Mouse (Mus musculus): ENCODE results near the gene Tex50. TPM values are rescaled to one million over a fixed set of nuclear protein-coding genes. Genes with fewer than 3 reads are reported as not detected.
"Not testable (repeated sequence)": the region's sequence is repeated elsewhere in the genome, so short reads cannot be mapped to it uniquely, and the experiment has no call there.

Gene Tex50
- not detected in 2 replicates for polyA plus RNA-seq (2014; fragmentation: Nextera tagmentation; extraction: Ambion mirVana)

- 91% methylated on average over 3 of the region's 3 CpGs for whole genome bisulfite sequencing
- ATAC-seq (ENCODE audit: low FRiP score), result no peak
Measured at GRCm38 (mm10) chr1:161159214-161159613, at the start of gene Tex50. Gene Tex50, minus strand, starts transcription at chr1:161159314.

DNA sequence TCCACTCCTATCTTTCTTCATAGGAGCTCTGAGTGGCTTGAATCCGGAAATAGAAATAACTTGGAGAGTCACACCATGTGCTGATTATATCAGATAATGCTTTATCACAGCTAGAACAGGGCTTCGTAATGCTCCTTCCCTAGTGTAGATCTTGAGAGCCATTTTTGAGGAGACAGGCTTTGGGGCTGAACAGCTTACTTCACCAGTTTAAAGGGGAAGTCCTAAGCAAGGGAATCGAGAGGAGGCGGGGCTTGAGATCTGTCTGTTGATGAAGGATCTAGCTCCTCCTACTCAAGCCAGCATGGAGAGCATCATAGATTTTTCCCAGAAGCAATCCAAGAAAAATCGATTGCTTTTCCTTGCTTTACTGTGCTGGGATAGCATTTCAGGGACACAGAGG is 40.7 kb upstream of the Tex50 start:
- Histone ChIP-seq H3K27ac (ENCODE audit: low read depth, low read length) (no peak overlapping the region), H3K27me3 (ENCODE audit: control insufficient read depth, insufficient read depth, low read length) (no peaks in the 10 kb centered on the region), H3K36me3 (ENCODE audit: control insufficient read depth, insufficient read depth, low read length) (no peaks in the 10 kb centered on the region), H3K4me3 (ENCODE audit: low read depth, low read length) (no peak overlapping the region), H3K4me2 (replicated peaks; ENCODE audit: low read depth, low read length) (no peak overlapping the region), H3K4me1 (replicated peaks; ENCODE audit: control insufficient read depth, insufficient read depth, low read length) (no peaks in the 10 kb centered on the region), H3K9me3 (ENCODE audit: control insufficient read depth, low read length) (no peaks in the 10 kb centered on the region), H3K9ac (ENCODE audit: low read depth, low read length) (no peak overlapping the region)
- WGBS, result 84% methylated on average over 5 of the region's 5 CpGs
- DNase-seq (ENCODE audit: low spot score) (no peak), ATAC-seq (ENCODE audit: low FRiP score) (no peak)

More at GRCm38 (mm10) chr1:161159214-161159613, at the start of gene Tex50:
- Histone ChIP-seq H3K27ac (ENCODE audit: low read depth, low read length) (no peak within 1 kb of the TSS), H3K36me3 (ENCODE audit: control insufficient read depth, insufficient read depth, low read length) (no peaks in the 10 kb centered on the region), H3K4me1 (replicated peaks; ENCODE audit: control insufficient read depth, insufficient read depth, low read length) (no peaks in the 10 kb centered on the region), H3K4me3 (ENCODE audit: low read depth, low read length) (no peak within 1 kb of the TSS), H3K27me3 (ENCODE audit: control insufficient read depth, insufficient read depth, low read length) (no peaks in the 10 kb centered on the region), H3K9ac (ENCODE audit: low read depth, low read length) (no peak within 1 kb of the TSS), H3K9me3 (ENCODE audit: control insufficient read depth, low read length) (no peaks in the 10 kb centered on the region), H3K4me2 (replicated peaks; ENCODE audit: low read depth, low read length) (no peak within 1 kb of the TSS)
- DNase-seq (ENCODE audit: low spot score), result no peak

DNA sequence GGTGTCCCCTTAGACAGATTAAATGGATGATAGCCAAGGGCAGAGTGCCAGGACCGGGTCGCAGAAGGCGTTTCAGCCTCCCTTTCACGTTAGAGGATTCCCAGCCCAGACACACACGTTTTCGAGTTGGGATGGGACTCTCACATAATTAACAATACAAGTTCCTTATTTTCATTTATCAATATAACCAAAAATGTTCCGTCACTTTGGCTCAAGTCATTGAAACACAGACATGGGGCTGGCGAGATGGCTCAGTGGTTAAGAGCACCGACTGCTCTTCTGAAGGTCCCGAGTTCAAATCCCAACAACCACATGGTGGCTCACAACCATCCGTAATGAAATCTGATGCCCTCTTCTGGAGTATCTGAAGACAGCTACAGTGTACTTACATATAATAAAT is 37.2 kb upstream of the Tex50 start:
- not testable (repeated sequence) for ATAC-seq (ENCODE audit: low FRiP score); H3K9me3 ChIP-seq (ENCODE audit: control insufficient read depth, low read length); H3K36me3 ChIP-seq (ENCODE audit: control insufficient read depth, insufficient read depth, low read length); H3K4me1 ChIP-seq (replicated peaks; ENCODE audit: control insufficient read depth, insufficient read depth, low read length); H3K4me3 ChIP-seq (ENCODE audit: low read depth, low read length); H3K9ac ChIP-seq (ENCODE audit: low read depth, low read length); H3K27ac ChIP-seq (ENCODE audit: low read depth, low read length); H3K27me3 ChIP-seq (ENCODE audit: control insufficient read depth, insufficient read depth, low read length); DNase-seq (ENCODE audit: low spot score)
- peak overlapping the region; percentile 51; the same call in 1 of the 2 replicates for H3K4me2 ChIP-seq (replicated peaks; ENCODE audit: low read depth, low read length)
- 55% methylated on average over 11 of the region's 11 CpGs for WGBS

- peak overlapping the region; percentile 51 for H3K4me2 ChIP-seq (replicated peaks; ENCODE audit: low read depth, low read length)
- H3K27me3 ChIP-seq (ENCODE audit: control insufficient read depth, insufficient read depth, low read length), result no peaks in the 10 kb centered on the region
- ATAC-seq (ENCODE audit: low FRiP score) (peak; percentile 99), DNase-seq (ENCODE audit: low spot score) (peak; percentile 89)
- 0% methylated on average over 16 of the region's 16 CpGs for WGBS
- peak overlapping the region; percentile 46 for H3K4me3 ChIP-seq (ENCODE audit: low read depth, low read length)
- H3K27ac ChIP-seq (ENCODE audit: low read depth, low read length), result peak overlapping the region; percentile 4; the same call in 1 of the 2 replicates
- H3K9ac ChIP-seq (ENCODE audit: low read depth, low read length), result peak overlapping the region; percentile 15; the same call in 1 of the 2 replicates
- H3K4me1 ChIP-seq (replicated peaks; ENCODE audit: control insufficient read depth, insufficient read depth, low read length), result no peaks in the 10 kb centered on the region
- no peaks in the 10 kb centered on the region for H3K9me3 ChIP-seq (ENCODE audit: control insufficient read depth, low read length)
- H3K36me3 ChIP-seq (ENCODE audit: control insufficient read depth, insufficient read depth, low read length), result no peaks in the 10 kb centered on the region
Measured at GRCm38 (mm10) chr1:161195541-161196351, 36.6 kb upstream of the Tex50 start.

DNA sequence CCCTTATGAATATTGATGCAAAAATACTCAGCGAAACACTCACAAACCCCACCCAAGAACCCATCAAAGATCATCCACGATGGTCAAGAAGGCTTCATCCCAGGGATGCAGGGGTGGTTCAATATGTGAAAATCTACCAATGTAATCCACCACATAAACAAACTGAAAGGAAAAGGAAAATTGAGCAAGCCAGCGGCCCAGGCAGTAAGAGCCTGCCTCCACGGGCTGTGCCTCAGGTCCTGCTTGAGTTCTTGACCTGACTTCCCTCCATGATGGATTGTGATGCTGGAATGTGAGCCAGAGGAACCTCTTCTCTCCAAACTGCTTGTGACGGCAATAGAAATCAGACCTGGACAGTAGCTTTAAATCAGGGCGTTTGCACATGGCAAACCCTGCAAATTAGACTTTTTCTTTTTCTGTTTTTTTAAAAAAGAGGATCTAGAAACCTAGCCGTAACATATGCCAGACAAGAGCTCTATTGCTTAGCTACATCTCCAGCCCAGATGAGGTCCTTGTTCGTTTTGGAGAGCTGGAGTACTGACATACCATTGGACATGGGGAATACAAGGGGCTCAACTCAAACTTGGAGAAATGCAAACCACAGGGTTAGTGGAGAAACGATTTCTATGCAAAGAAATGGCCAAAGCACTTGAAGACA is 31.3 kb upstream of the Tex50 start:
- ATAC-seq (ENCODE audit: low FRiP score) (no peak), DNase-seq (ENCODE audit: low spot score) (no peak)
- Histone ChIP-seq H3K9me3 (ENCODE audit: control insufficient read depth, low read length) (no peaks in the 10 kb centered on the region), H3K9ac (ENCODE audit: low read depth, low read length) (no peak overlapping the region), H3K27me3 (ENCODE audit: control insufficient read depth, insufficient read depth, low read length) (no peaks in the 10 kb centered on the region), H3K27ac (ENCODE audit: low read depth, low read length) (no peak overlapping the region), H3K4me2 (replicated peaks; ENCODE audit: low read depth, low read length) (no peak overlapping the region), H3K36me3 (ENCODE audit: control insufficient read depth, insufficient read depth, low read length) (no peaks in the 10 kb centered on the region), H3K4me1 (replicated peaks; ENCODE audit: control insufficient read depth, insufficient read depth, low read length) (no peaks in the 10 kb centered on the region), H3K4me3 (ENCODE audit: low read depth, low read length) (no peak overlapping the region)
- WGBS, result 81% methylated on average over 9 of the region's 9 CpGs

GRCm38 (mm10) chr1:161185431-161185830 is 26.3 kb upstream of the Tex50 start:
- Histone ChIP-seq H3K27ac (ENCODE audit: low read depth, low read length) (no peak overlapping the region), H3K27me3 (ENCODE audit: control insufficient read depth, insufficient read depth, low read length) (no peaks in the 10 kb centered on the region), H3K4me1 (replicated peaks; ENCODE audit: control insufficient read depth, insufficient read depth, low read length) (no peaks in the 10 kb centered on the region), H3K36me3 (ENCODE audit: control insufficient read depth, insufficient read depth, low read length) (no peaks in the 10 kb centered on the region), H3K9me3 (ENCODE audit: control insufficient read depth, low read length) (no peaks in the 10 kb centered on the region), H3K4me2 (replicated peaks; ENCODE audit: low read depth, low read length) (no peak overlapping the region), H3K4me3 (ENCODE audit: low read depth, low read length) (no peak overlapping the region), H3K9ac (ENCODE audit: low read depth, low read length) (no peak overlapping the region)
- DNase-seq (ENCODE audit: low spot score) (no peak), ATAC-seq (ENCODE audit: low FRiP score) (no peak)
- 80% methylated on average over 3 of the region's 3 CpGs for WGBS

GRCm38 (mm10) chr1:161183677-161184076 is 24.6 kb upstream of the Tex50 start:
- ATAC-seq (ENCODE audit: low FRiP score) (no peak), DNase-seq (ENCODE audit: low spot score) (peak; percentile 10)
- Histone ChIP-seq H3K4me2 (replicated peaks; ENCODE audit: low read depth, low read length) (no peak overlapping the region), H3K9ac (ENCODE audit: low read depth, low read length) (no peak overlapping the region), H3K4me3 (ENCODE audit: low read depth, low read length) (no peak overlapping the region), H3K4me1 (replicated peaks; ENCODE audit: control insufficient read depth, insufficient read depth, low read length) (no peaks in the 10 kb centered on the region), H3K36me3 (ENCODE audit: control insufficient read depth, insufficient read depth, low read length) (no peaks in the 10 kb centered on the region), H3K9me3 (ENCODE audit: control insufficient read depth, low read length) (no peaks in the 10 kb centered on the region), H3K27ac (ENCODE audit: low read depth, low read length) (no peak overlapping the region), H3K27me3 (ENCODE audit: control insufficient read depth, insufficient read depth, low read length) (no peaks in the 10 kb centered on the region)
- 62% methylated on average over 9 of the region's 9 CpGs for WGBS

DNA sequence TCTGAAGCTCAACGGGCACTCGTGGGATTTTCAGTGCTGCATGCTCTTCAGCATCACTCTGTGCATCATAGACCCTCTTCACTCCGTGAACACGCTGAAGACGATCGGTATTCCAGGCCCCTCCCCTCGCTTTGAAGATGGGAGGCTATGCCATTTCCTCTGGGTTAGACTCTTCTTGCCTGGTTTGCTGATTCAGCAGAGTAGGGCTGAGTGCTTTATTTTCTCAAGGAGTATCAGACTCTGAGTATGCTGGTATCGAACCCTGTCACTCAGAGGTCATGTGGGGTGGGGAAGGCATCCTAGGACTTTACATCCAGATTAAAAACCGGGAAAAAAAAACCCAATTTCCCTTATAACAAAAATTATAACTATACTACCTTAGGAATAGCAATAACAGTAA is 23.3 kb upstream of the Tex50 start:
- Histone ChIP-seq H3K36me3 (ENCODE audit: control insufficient read depth, insufficient read depth, low read length) (no peaks in the 10 kb centered on the region), H3K27ac (ENCODE audit: low read depth, low read length) (no peak overlapping the region), H3K4me2 (replicated peaks; ENCODE audit: low read depth, low read length) (no peak overlapping the region), H3K4me1 (replicated peaks; ENCODE audit: control insufficient read depth, insufficient read depth, low read length) (no peaks in the 10 kb centered on the region), H3K9me3 (ENCODE audit: control insufficient read depth, low read length) (no peaks in the 10 kb centered on the region), H3K4me3 (ENCODE audit: low read depth, low read length) (no peak overlapping the region), H3K9ac (ENCODE audit: low read depth, low read length) (no peak overlapping the region), H3K27me3 (ENCODE audit: control insufficient read depth, insufficient read depth, low read length) (no peaks in the 10 kb centered on the region)
- no peak for DNase-seq (ENCODE audit: low spot score)
- no peak for ATAC-seq (ENCODE audit: low FRiP score)
- 88% methylated on average over 9 of the region's 9 CpGs for WGBS
